Mouse (Mus musculus) heart, embryonic 15.5 days (tissue): ENCODE data around the gene Wdr62. TPM values are rescaled to one million over a fixed set of nuclear protein-coding genes. Genes with fewer than 3 reads are reported as not detected.
"Not testable (repeated sequence)": the region's sequence is repeated elsewhere in the genome, so short reads cannot be mapped to it uniquely, and the experiment has no call there.

Experiments used
- ATAC-seq: fragments of 200-750 bp; cut with Nextera tagmentation; replicated peaks from 2 replicates; pipeline ENCODE4 v1.8.0; 2017; ENCODE audit warnings: low read depth, moderate TSS enrichment; ENCODE audit not compliant: insufficient number of reproducible peaks, insufficient read depth, low FRiP score
- H3K27ac ChIP-seq: fragments of 300-500 bp; sonication (generic); 2 replicates; pipeline ENCODE4 v1.5.1; 2015; ENCODE audit warnings: mild to moderate bottlenecking, inconsistent platforms
- H3K27me3 ChIP-seq: fragments of 300-500 bp; sonication (generic); 2 replicates; pipeline ENCODE4 v1.6.1; 2015; ENCODE audit warnings: inconsistent platforms
- H3K36me3 ChIP-seq: fragments of 300-500 bp; sonication (generic); 2 replicates; pipeline ENCODE4 v1.6.1; 2015; ENCODE audit warnings: mild to moderate bottlenecking, inconsistent platforms
- H3K4me1 ChIP-seq: fragments of 300-500 bp; sonication (generic); replicated peaks from 2 replicates; pipeline ENCODE4 v1.6.1; 2015; ENCODE audit warnings: inconsistent platforms
- H3K4me2 ChIP-seq: fragments of 300-500 bp; sonication (generic); 2 replicates; pipeline ENCODE4 v1.6.1; 2015; ENCODE audit warnings: inconsistent platforms, mild to moderate bottlenecking, moderate library complexity
- H3K4me3 ChIP-seq: fragments of 300-500 bp; sonication (generic); 2 replicates; pipeline ENCODE4 v1.5.1; 2015; ENCODE audit warnings: mild to moderate bottlenecking, inconsistent platforms
- H3K9ac ChIP-seq: fragments of 300-500 bp; sonication (generic); 2 replicates; pipeline ENCODE4 v1.6.1; 2015; ENCODE audit warnings: mild to moderate bottlenecking, inconsistent platforms
- H3K9me3 ChIP-seq: fragments of 300-500 bp; sonication (generic); replicated peaks from 2 replicates; pipeline ENCODE4 v1.6.1; 2016; ENCODE audit warnings: inconsistent platforms
- WGBS: fragments of 180-500 bp; shearing (Covaris S2); methylation state at CpG from one replicate; pipeline ENCODE4 v1.1.7; 2015; ENCODE audit warnings: mixed read lengths; 5-methylcytosine and 5-hydroxymethylcytosine counted together
- polyA plus RNA-seq: library from polyadenylated mRNA; unstranded; fragments of >200 nt; fragmentation: Nextera tagmentation; extraction: Ambion mirVana; gene quantifications from 2 replicates; pipeline ENCODE4 v1.2.1, GENCODE M21; 2015

Wdr62 gene
- polyA plus RNA-seq, 1 experiment from 2014 or later, result 6.7 TPM

DNA sequence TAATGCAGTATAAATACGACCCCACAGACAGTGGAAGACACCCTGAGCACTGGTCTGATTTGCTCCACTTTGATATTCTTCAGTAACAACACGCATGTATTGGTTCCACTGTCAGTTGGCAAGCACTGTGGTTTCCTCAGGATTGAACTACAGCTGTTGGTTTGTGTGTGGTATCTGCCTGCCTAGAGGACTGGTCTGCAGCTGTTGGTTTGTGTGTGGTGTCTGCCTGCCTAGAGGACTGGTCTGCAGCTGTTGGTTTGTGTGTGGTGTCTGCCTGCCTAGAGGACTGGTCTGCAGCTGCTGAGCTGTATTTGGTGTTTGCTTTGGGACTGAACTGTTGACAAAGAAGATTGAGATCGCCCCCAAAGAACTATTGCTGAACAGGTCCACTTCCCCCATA lies 42.8 kb downstream of the Wdr62 start:
- not testable (repeated sequence) for H3K4me2 ChIP-seq, H3K4me3 ChIP-seq, H3K27me3 ChIP-seq, H3K27ac ChIP-seq, ATAC-seq, H3K9me3 ChIP-seq, H3K9ac ChIP-seq, H3K4me1 ChIP-seq
- 81% methylated on average over 3 of the region's 3 CpGs for WGBS
- peaks cover 11% of the 10 kb centered on the region; the same call in 1 of the 2 replicates for H3K36me3 ChIP-seq

DNA sequence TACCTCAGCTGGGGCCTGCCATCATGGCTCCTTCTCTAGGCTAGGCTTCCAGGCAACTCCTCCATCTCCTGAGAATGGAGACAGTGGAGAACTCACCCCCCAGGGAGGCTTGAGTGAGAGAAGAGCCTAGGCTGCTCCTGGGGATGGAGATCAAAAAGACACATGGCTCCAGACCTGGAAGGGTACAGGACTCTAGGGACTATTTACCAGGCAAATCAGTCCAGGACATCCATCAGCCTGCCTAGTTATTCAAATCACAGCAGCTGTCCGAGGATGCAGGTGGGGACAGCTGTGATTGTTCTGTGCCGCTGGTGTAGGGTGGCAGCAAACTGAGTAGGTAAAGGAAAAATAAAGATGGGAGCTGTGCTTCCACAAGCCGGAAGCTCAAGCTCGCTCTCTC lies 44.6 kb downstream of the Wdr62 start, which contains the start of gene Ovol3:
Gene Ovol3 (minus strand): TSS at position 101 of the 400 bp plus-strand sequence.
- no peak for ATAC-seq
- Histone ChIP-seq H3K4me2 (no peak within 1 kb of the TSS), H3K4me3 (no peak within 1 kb of the TSS), H3K36me3 (peaks cover 6% of the 10 kb centered on the region; the same call in 1 of the 2 replicates), H3K27me3 (no peaks in the 10 kb centered on the region), H3K9ac (no peak within 1 kb of the TSS), H3K9me3 (no peaks in the 10 kb centered on the region), H3K27ac (no peak within 1 kb of the TSS), H3K4me1 (peaks cover 17% of the 10 kb centered on the region)
- WGBS, result 75% methylated on average over 4 of the region's 4 CpGs

GRCm38 (mm10) chr7:30235091-30235490 lies 45.1 kb downstream of the Wdr62 start:
- Histone ChIP-seq H3K27me3 (no peaks in the 10 kb centered on the region), H3K4me2 (no peak overlapping the region), H3K9me3 (no peaks in the 10 kb centered on the region), H3K27ac (no peak overlapping the region), H3K4me1 (peaks cover 19% of the 10 kb centered on the region), H3K4me3 (no peak overlapping the region), H3K36me3 (peaks cover 6% of the 10 kb centered on the region; the same call in 1 of the 2 replicates), H3K9ac (no peak overlapping the region)
- no peak for ATAC-seq
- WGBS, result 93% methylated on average over 8 of the region's 8 CpGs

GRCm38 (mm10) chr7:30234276-30234858 lies 45.9 kb downstream of the Wdr62 start:
- no peak overlapping the region for H3K27ac ChIP-seq
- H3K4me2 ChIP-seq, result no peak overlapping the region
- H3K4me1 ChIP-seq, result peaks cover 19% of the 10 kb centered on the region
- no peaks in the 10 kb centered on the region for H3K9me3 ChIP-seq
- H3K9ac ChIP-seq, result no peak overlapping the region
- H3K36me3 ChIP-seq, result peaks cover 6% of the 10 kb centered on the region; the same call in 1 of the 2 replicates
- 93% methylated on average over 15 of the region's 15 CpGs for WGBS
- no peaks in the 10 kb centered on the region for H3K27me3 ChIP-seq
- no peak overlapping the region for H3K4me3 ChIP-seq
- no peak for ATAC-seq

GRCm38 (mm10) chr7:30233387-30233786 lies 46.8 kb downstream of the Wdr62 start:
- Histone ChIP-seq H3K9me3 (no peaks in the 10 kb centered on the region), H3K27ac (no peak overlapping the region), H3K4me3 (no peak overlapping the region; the same call in 1 of the 2 replicates), H3K36me3 (peaks cover 6% of the 10 kb centered on the region; the same call in 1 of the 2 replicates), H3K4me2 (peak overlapping the region; percentile 76), H3K4me1 (peaks cover 19% of the 10 kb centered on the region), H3K9ac (no peak overlapping the region), H3K27me3 (no peaks in the 10 kb centered on the region)
- no peak for ATAC-seq
- 83% methylated on average over 20 of the region's 20 CpGs for WGBS

DNA sequence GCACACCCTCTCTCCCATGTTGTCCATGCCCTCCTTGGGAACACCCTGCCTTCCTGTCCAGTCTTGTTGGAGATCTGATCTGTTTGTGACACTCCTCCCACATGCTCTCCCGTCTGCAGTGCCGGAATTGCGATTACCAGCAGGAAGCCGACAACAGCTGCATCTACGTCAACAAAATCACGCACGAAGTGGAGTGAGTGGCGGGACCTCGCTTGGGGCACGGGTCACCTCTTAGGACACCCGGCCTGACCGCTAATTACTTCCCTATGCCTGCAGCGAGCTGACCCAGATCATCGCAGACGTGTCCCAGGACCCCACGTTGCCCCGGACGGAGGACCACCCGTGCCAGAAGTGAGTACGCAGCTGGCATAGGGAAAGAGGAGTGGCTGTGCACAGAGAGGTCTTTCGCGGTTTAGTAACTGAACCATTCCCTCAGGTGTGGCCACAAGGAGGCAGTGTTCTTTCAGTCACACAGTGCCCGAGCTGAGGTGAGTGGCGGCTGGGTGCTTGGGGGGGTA lies 47.5 kb downstream of the Wdr62 start:
- Histone ChIP-seq H3K4me2 (peak overlapping the region; percentile 76), H3K4me1 (peaks cover 19% of the 10 kb centered on the region), H3K9ac (peak overlapping the region; percentile 58), H3K36me3 (peaks cover 6% of the 10 kb centered on the region; the same call in 1 of the 2 replicates), H3K27ac (peak overlapping the region; percentile 90), H3K27me3 (no peaks in the 10 kb centered on the region), H3K9me3 (no peaks in the 10 kb centered on the region), H3K4me3 (peak overlapping the region; percentile 63)
- WGBS, result 2% methylated on average over 24 of the region's 24 CpGs
- ATAC-seq, result no peak

DNA sequence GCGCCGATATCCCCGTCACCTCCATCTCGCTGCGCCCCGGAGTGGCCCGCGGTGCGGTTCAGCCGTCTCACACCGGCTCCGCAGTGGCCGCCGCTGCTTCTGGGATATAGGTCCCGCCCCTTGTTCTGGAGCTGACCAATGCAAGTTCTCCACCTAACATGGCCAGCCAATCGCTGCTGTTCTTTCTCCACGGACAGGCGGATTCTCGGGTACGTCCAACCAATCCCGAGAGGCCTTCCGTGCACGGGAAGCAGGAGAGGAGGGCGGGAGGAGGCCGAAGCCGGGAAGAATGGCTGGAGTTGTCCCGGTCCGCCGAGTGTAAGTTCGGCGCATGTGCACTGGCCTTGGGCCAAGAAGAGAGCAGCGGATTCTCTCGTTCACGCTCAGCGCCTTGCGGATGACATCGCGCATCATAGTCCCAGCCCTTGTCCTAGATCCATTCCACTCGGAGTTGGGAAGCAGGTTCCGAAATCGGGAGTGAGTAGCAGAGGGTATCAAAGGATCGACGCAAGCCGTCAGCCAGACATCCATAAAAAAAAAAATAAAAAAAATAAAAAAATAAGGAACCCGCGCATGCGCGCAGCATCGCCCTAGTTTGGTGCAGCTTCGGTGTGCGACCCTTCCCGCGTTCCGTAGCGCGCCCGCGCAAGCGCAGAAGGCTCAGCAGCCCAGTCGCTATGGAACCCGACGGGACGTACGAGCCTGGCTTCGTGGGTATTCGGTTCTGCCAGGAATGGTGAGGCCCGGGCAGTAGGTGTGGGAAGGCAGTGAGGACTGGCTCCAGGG lies 48.4 kb downstream of the Wdr62 start, which contains the start of the genes Polr2i and Tbcb:
Gene Polr2i (plus strand): TSS at position 280 of the 786 bp plus-strand sequence.
Gene Tbcb (minus strand): TSS at position 604 of the 786 bp plus-strand sequence.
- Histone ChIP-seq H3K27ac (peak within 1 kb of the TSS; percentile 90), H3K4me3 (peak within 1 kb of the TSS; percentile 63), H3K27me3 (no peaks in the 10 kb centered on the region), H3K36me3 (peaks cover 10% of the 10 kb centered on the region), H3K4me1 (peaks cover 19% of the 10 kb centered on the region), H3K9me3 (no peaks in the 10 kb centered on the region), H3K9ac (peak within 1 kb of the TSS; percentile 58), H3K4me2 (peak within 1 kb of the TSS; percentile 86)
- ATAC-seq, result peak; percentile 95
- WGBS, result under 1% methylated on average over 67 of the region's 67 CpGs

DNA sequence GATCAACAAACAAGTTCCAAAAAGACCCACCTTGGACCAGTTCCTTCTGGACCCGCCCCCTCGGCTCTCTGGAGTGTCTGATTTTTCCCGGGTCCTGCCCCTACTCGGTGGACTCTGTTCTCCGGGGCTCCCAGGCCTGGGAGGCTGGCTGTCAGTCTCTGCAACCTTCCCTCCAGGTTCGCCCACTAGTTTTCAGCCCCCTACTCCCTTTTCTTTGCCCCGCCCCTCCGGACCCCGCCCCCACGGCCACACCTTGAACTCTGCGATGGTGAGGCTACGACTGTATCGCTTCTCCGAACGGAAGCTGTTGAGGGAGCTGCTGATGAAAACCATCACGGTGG lies 48.9 kb downstream of the Wdr62 start:
- Histone ChIP-seq H3K9ac (peak overlapping the region; percentile 58), H3K4me1 (peaks cover 19% of the 10 kb centered on the region), H3K4me3 (peak overlapping the region; percentile 63), H3K9me3 (no peaks in the 10 kb centered on the region), H3K27ac (0 out of 2 replicates have a peak overlapping the region, but pooled peaks have one; percentile 90), H3K4me2 (peak overlapping the region; percentile 86), H3K27me3 (no peaks in the 10 kb centered on the region), H3K36me3 (peaks cover 15% of the 10 kb centered on the region)
- no peak for ATAC-seq
- 0% methylated on average over 16 of the region's 16 CpGs for WGBS

DNA sequence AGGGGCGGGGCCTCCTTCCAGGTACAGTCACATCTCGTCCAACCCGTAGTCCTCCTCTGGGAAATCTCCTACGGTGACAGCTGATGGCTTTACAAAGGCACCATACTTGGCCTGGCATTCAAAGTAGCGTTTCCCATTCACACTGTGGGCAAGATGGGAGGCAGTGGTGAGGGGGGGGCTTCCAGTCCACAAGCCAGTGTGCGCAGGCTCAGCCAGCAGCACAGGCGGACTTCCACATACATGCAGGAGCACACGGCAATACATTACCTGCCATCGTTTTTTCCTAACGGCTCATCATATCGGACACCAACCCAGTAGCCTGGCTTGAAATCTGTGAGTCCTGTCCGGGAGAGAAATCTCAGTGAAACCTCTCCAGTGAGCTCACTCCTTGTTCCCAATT lies 56.0 kb downstream of the Wdr62 start:
- WGBS, result 93% methylated on average over 12 of the region's 12 CpGs

DNA sequence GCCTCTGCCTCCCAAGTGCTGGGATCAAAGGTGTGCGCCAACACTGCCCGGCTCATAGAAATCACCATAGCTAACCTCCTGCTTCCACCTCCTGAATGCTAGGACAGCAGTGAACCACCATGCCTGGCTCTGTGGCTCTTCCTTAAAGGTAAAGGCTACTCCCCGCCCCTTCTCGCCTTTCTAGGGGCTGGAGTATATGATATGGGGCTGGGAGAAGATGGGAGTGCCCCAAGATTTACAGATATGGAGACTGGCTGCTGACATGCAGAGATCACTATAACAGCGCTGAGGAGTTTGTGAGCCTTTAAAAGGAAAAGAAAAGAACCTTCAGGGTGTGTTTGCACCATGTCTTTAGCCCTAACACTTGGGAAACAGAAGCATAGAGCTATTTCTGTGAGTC lies 58.0 kb downstream of the Wdr62 start:
- no peak overlapping the region for H3K27ac ChIP-seq
- no peak overlapping the region for H3K9ac ChIP-seq
- H3K27me3 ChIP-seq, result no peaks in the 10 kb centered on the region
- H3K36me3 ChIP-seq, result peaks cover 34% of the 10 kb centered on the region
- H3K4me3 ChIP-seq, result no peak overlapping the region
- WGBS, result 89% methylated on average over 5 of the region's 5 CpGs
- H3K4me2 ChIP-seq, result no peak overlapping the region
- H3K9me3 ChIP-seq, result no peaks in the 10 kb centered on the region
- no peak for ATAC-seq
- H3K4me1 ChIP-seq, result peaks cover 9% of the 10 kb centered on the region

More for the DNA sequence above, 56.0 kb downstream of the Wdr62 start:
- peaks cover 6% of the 10 kb centered on the region for H3K4me1 ChIP-seq
- no peaks in the 10 kb centered on the region for H3K9me3 ChIP-seq
- no peak overlapping the region for H3K4me2 ChIP-seq
- no peak overlapping the region for H3K4me3 ChIP-seq
- H3K27me3 ChIP-seq, result no peaks in the 10 kb centered on the region
- H3K27ac ChIP-seq, result no peak overlapping the region
- H3K9ac ChIP-seq, result no peak overlapping the region
- no peak for ATAC-seq
- H3K36me3 ChIP-seq, result peaks cover 34% of the 10 kb centered on the region

GRCm38 (mm10) chr7:30221433-30221832 lies 58.8 kb downstream of the Wdr62 start:
- Histone ChIP-seq H3K4me1 (peaks cover 14% of the 10 kb centered on the region), H3K27me3 (no peaks in the 10 kb centered on the region), H3K36me3 (peaks cover 27% of the 10 kb centered on the region), H3K9ac (no peak overlapping the region), H3K4me3 (no peak overlapping the region), H3K9me3 (no peaks in the 10 kb centered on the region), H3K27ac (no peak overlapping the region), H3K4me2 (no peak overlapping the region)
- 80% methylated on average over 3 of the region's 3 CpGs for WGBS
- ATAC-seq, result no peak
